Mouse (Mus musculus) cerebellum, adult 2 months (tissue): ENCODE data around the gene Trim17. TPM values are rescaled to one million over a fixed set of nuclear protein-coding genes. Genes with fewer than 3 reads are reported as not detected.

ENCODE experiments used
- DNase-seq, 2 experiments: peaks; one replicate each; pipeline ENCODE4 v3.0.0; 2021
- H3K27ac ChIP-seq: fragments of 200-500 bp; 2 replicates; pipeline ENCODE4 v1.5.1; 2012; ENCODE audit warnings: low read length, control low read depth, inconsistent platforms; ENCODE audit not compliant: insufficient read depth
- H3K27me3 ChIP-seq: fragments of 200-500 bp; 2 replicates; pipeline ENCODE4 v1.6.1; 2012; ENCODE audit warnings: inconsistent platforms, mild to moderate bottlenecking, low read length, moderate library complexity; ENCODE audit not compliant: control insufficient read depth, insufficient read depth
- H3K4me1 ChIP-seq: fragments of 200-500 bp; 2 replicates; pipeline ENCODE4 v1.6.1; 2011; ENCODE audit warnings: low read length; ENCODE audit not compliant: control insufficient read depth, insufficient read depth
- H3K4me3 ChIP-seq: fragments of 200-500 bp; replicated peaks from 2 replicates; pipeline ENCODE3; 2011; ENCODE audit warnings: mild to moderate bottlenecking, low read depth, low read length, control low read depth; ENCODE audit not compliant: insufficient read depth
- CTCF ChIP-seq: fragments of 200-500 bp; IDR thresholded peaks from 2 replicates; pipeline ENCODE4 v1.5.1; 2011; ENCODE audit warnings: low read depth, mild to moderate bottlenecking, control low read depth, low read length, moderate library complexity, borderline replicate concordance; ENCODE audit not compliant: insufficient read depth
- POLR2A ChIP-seq: fragments of 200-500 bp; IDR thresholded peaks from 2 replicates; pipeline ENCODE4 v1.6.1; 2011; ENCODE audit warnings: low read length, control low read depth, borderline replicate concordance; ENCODE audit not compliant: insufficient read depth
- WGBS: fragments of 180-500 bp; shearing (Covaris S2); methylation state at CpG from one replicate; pipeline ENCODE4 v1.1.7; 2018; 5-methylcytosine and 5-hydroxymethylcytosine counted together
- polyA plus RNA-seq: library from polyadenylated mRNA; depleted of rRNA; stranded (reverse); fragments of >200 nt; gene quantifications from 2 replicates; pipeline ENCODE4 v1.2.3, GENCODE M21; 2012; rRNA removed

Trim17 gene
- polyA plus RNA-seq, 1 experiment: 3.5 TPM

DNA sequence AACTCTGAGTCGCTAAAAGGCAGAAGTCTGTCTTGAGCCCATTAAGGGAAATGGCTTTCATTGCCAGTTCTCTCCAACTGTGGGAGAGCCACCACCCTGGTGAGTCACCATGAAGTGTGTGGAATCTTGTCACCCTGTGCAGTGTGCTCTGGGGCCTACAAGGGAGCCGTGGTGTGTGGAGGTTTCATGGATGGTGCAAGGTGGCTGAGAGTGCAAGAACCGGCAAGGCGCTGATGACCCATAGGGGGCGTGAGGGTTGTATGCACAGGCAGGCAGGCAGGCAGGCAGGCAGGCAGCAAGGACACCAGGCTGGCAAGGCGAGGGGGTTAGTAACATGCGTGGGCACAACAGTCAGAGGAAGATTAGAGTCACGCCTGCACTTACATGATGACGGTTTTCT lies 60.6 kb downstream of the Trim17 start:
- Histone ChIP-seq H3K27ac (no peak overlapping the region), H3K27me3 (no peaks in the 10 kb centered on the region), H3K4me1 (no peaks in the 10 kb centered on the region), H3K4me3 (no peak overlapping the region)
- 29% methylated on average over 9 of the region's 9 CpGs for WGBS
- DNase-seq: peak in 1 of 2 experiments; percentile 14
- TF ChIP-seq POLR2A (no peak), CTCF (peak; percentile 41; the same call in 1 of the 2 replicates)

Other genes with a start within 250 kb of the Trim17 start
- gene Olfr318, start 230.7 kb upstream of the Trim17 start, polyA plus RNA-seq: not detected in 2 replicates
- gene Olfr317, start 215.5 kb upstream of the Trim17 start, polyA plus RNA-seq: 0.03 TPM in 1 of 2 replicates, not detected in the other
- not detected in 2 replicates for gene Olfr316, start 202.0 kb upstream of the Trim17 start, polyA plus RNA-seq
- not detected in 2 replicates for gene Olfr315, start 181.5 kb upstream of the Trim17 start, polyA plus RNA-seq
- gene Olfr314, start 171.7 kb upstream of the Trim17 start, polyA plus RNA-seq: not detected in 2 replicates
- gene Fam183b, start 152.7 kb upstream of the Trim17 start, polyA plus RNA-seq: 1.5 and 1.6 TPM in 2 replicates
- not detected in 2 replicates for gene Olfr313, start 139.7 kb upstream of the Trim17 start, polyA plus RNA-seq
- not detected in 2 replicates for gene Olfr312, start 125.4 kb upstream of the Trim17 start, polyA plus RNA-seq
- gene Olfr311, start 115.4 kb upstream of the Trim17 start, polyA plus RNA-seq: not detected in 2 replicates
- gene Gm12258, start 107.5 kb upstream of the Trim17 start, polyA plus RNA-seq: 22.5 and 24.5 TPM in 2 replicates
- 6.7 and 8.0 TPM in 2 replicates for gene 2810021J22Rik, start 87.5 kb upstream of the Trim17 start, polyA plus RNA-seq
- gene Zfp39, start 50.5 kb upstream of the Trim17 start, polyA plus RNA-seq: 5.4 and 6.3 TPM in 2 replicates
- not detected in 2 replicates for gene Btnl10, start 36.8 kb upstream of the Trim17 start, polyA plus RNA-seq
- gene Rnf187, start 15.8 kb upstream of the Trim17 start, polyA plus RNA-seq: 578 and 589 TPM in 2 replicates
- gene Hist3h2ba, start 5.8 kb upstream of the Trim17 start, polyA plus RNA-seq: 154 and 186 TPM in 2 replicates
- gene Hist3h2a, start within 50 bp of the Trim17 start, polyA plus RNA-seq: 41.3 and 43.2 TPM in 2 replicates
- 25.3 and 27.5 TPM in 2 replicates for gene Trim11, start 23.4 kb downstream of the Trim17 start, polyA plus RNA-seq
- 0.43 and 0.52 TPM in 2 replicates for gene Obscn, start 181.7 kb downstream of the Trim17 start, polyA plus RNA-seq
- gene Iba57, start 209.1 kb downstream of the Trim17 start, polyA plus RNA-seq: 5.1 and 5.7 TPM in 2 replicates
- 47.5 and 57.1 TPM in 2 replicates for gene Gjc2, start 228.5 kb downstream of the Trim17 start, polyA plus RNA-seq
- gene Guk1, start 237.5 kb downstream of the Trim17 start, polyA plus RNA-seq: 207 and 235 TPM in 2 replicates
- 53.9 and 57.3 TPM in 2 replicates for gene Mrpl55, start 247.8 kb downstream of the Trim17 start, polyA plus RNA-seq